Mouse (Mus musculus) limb, embryonic 15.5 days (tissue): ENCODE measurements around the gene Ppt2. TPM values are rescaled to one million over a fixed set of nuclear protein-coding genes. Genes with fewer than 3 reads are reported as not detected.
A peak's percentile ranks its signal among the peaks of the same experiment; 100 is the strongest.

ENCODE experiments used
- ATAC-seq: fragments of 200-750 bp; cut with Nextera tagmentation; 2 replicates; pipeline ENCODE4 v1.8.0; 2017; ENCODE audit warnings: low read depth, moderate TSS enrichment; ENCODE audit not compliant: insufficient number of reproducible peaks, low FRiP score, low TSS enrichment
- H3K27ac ChIP-seq: fragments of 300-500 bp; sonication (generic); 2 replicates; pipeline ENCODE4 v1.5.1; 2015; ENCODE audit warnings: moderate library complexity, mild to moderate bottlenecking, inconsistent platforms
- H3K27me3 ChIP-seq: fragments of 300-500 bp; sonication (generic); 2 replicates; pipeline ENCODE4 v1.6.1; 2015; ENCODE audit warnings: inconsistent platforms
- H3K36me3 ChIP-seq: fragments of 300-500 bp; sonication (generic); 2 replicates; pipeline ENCODE4 v1.6.1; 2015; ENCODE audit warnings: inconsistent platforms
- H3K4me1 ChIP-seq: fragments of 300-500 bp; sonication (generic); 2 replicates; pipeline ENCODE4 v1.6.1; 2015; ENCODE audit warnings: inconsistent platforms
- H3K4me2 ChIP-seq: fragments of 300-500 bp; sonication (generic); 2 replicates; pipeline ENCODE4 v1.6.1; 2015; ENCODE audit warnings: mild to moderate bottlenecking, inconsistent platforms
- H3K4me3 ChIP-seq: fragments of 300-500 bp; sonication (generic); 2 replicates; pipeline ENCODE4 v1.5.1; 2015; ENCODE audit warnings: mild to moderate bottlenecking, inconsistent platforms
- H3K9ac ChIP-seq: fragments of 300-500 bp; sonication (generic); 2 replicates; pipeline ENCODE4 v1.6.1; 2015; ENCODE audit warnings: inconsistent platforms
- H3K9me3 ChIP-seq: fragments of 300-500 bp; sonication (generic); 2 replicates; pipeline ENCODE4 v1.6.1; 2016; ENCODE audit warnings: inconsistent platforms
- WGBS: fragments of 180-500 bp; shearing (Covaris S2); methylation state at CpG from one replicate; pipeline ENCODE4 v1.1.7; 2015; 5-methylcytosine and 5-hydroxymethylcytosine counted together
- polyA plus RNA-seq: library from polyadenylated mRNA; unstranded; fragments of >200 nt; fragmentation: Nextera tagmentation; extraction: Ambion mirVana; gene quantifications from 2 replicates; pipeline ENCODE4 v1.2.1, GENCODE M21; 2015

The Ppt2 gene
- polyA plus RNA-seq, 1 experiment from 2014 or later: 26.8 TPM

GRCm38 (mm10) chr17:34589206-34589605, 39.1 kb downstream of the Ppt2 start:
- no peak for ATAC-seq
- Histone ChIP-seq H3K4me3 (no peak overlapping the region), H3K4me1 (peaks cover 59% of the 10 kb centered on the region), H3K9ac (no peak overlapping the region), H3K9me3 (no peaks in the 10 kb centered on the region), H3K27me3 (no peaks in the 10 kb centered on the region), H3K36me3 (no peaks in the 10 kb centered on the region), H3K27ac (no peak overlapping the region), H3K4me2 (peak overlapping the region; percentile 17; the same call in 1 of the 2 replicates)
- 34% methylated on average over 7 of the region's 7 CpGs for WGBS

DNA sequence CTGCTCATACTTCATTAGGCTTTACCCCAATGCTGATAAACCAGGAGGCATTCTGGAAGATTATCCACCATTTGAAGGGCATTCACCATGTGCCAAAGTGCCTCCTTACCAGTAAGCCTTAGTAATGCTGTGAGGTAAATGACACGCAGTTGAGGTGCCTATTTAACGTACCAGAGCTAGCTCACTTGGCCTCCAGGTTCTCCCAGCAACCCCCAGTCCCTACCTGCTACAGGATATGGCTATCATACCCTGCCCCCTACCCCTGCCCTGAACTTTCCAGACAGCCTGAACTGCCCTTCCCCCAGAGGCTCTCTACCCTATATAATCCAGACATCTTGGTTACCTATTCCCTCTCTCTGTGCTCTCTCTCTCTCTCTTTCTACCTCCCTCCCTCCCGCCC, 39.5 kb downstream of the Ppt2 start:
- peaks cover 55% of the 10 kb centered on the region for H3K4me1 ChIP-seq
- H3K27ac ChIP-seq: peak overlapping the region; percentile 35; the same call in 1 of the 2 replicates
- 68% methylated on average over 3 of the region's 3 CpGs for WGBS
- no peak overlapping the region for H3K9ac ChIP-seq
- H3K4me2 ChIP-seq: no peak overlapping the region
- no peaks in the 10 kb centered on the region for H3K27me3 ChIP-seq
- ATAC-seq: no peak
- no peak overlapping the region for H3K4me3 ChIP-seq
- no peaks in the 10 kb centered on the region for H3K9me3 ChIP-seq
- H3K36me3 ChIP-seq: no peaks in the 10 kb centered on the region

DNA sequence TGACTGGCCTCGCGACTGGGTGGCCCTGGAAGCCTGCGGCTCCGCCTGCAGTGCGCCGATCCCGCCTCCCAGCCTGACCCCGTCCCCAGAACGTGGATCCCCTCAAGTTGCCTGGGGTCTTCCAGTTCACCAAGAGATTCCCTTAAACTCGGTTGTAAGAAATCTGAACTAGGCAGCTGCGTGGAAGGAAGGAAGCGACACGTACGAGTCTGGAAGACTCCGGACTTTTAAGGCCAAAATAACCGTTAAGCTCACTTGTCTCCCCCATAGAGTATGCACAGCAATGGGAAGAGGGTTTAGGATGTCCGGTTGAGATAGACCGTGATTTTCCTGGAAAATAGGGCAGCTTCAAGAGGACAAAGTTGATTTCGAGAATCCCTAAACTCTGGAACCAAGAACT, 40.5 kb downstream of the Ppt2 start:
- ATAC-seq: no peak
- 5% methylated on average over 19 of the region's 19 CpGs for WGBS
- Histone ChIP-seq H3K27ac (peak overlapping the region; percentile 98), H3K27me3 (no peaks in the 10 kb centered on the region), H3K36me3 (no peaks in the 10 kb centered on the region), H3K4me2 (peak overlapping the region; percentile 93), H3K4me1 (peaks cover 53% of the 10 kb centered on the region), H3K9ac (peak overlapping the region; percentile 94), H3K4me3 (peak overlapping the region; percentile 86), H3K9me3 (no peaks in the 10 kb centered on the region)

DNA sequence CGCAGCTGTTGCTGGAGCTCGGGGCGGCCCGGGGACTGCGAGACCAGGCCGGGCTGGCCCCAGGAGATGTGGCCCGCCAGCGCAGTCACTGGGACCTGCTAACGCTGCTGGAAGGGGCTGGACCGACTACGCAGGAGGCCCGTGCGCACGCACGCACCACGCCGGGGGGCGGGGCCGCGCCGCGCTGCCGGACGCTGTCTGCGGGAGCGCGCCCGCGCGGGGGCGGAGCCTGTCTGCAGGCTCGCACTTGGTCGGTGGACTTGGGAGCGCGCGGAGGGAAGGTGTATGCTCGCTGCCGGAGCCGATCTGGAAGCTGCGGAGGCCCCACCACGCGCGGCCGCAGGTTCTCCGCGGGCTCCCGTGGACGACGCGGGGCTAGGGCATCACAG, 40.9 kb downstream of the Ppt2 start:
- Histone ChIP-seq H3K27ac (peak overlapping the region; percentile 98), H3K36me3 (no peaks in the 10 kb centered on the region), H3K4me3 (peak overlapping the region; percentile 86), H3K9me3 (no peaks in the 10 kb centered on the region), H3K9ac (peak overlapping the region; percentile 94), H3K4me2 (peak overlapping the region; percentile 93), H3K4me1 (peaks cover 53% of the 10 kb centered on the region), H3K27me3 (no peaks in the 10 kb centered on the region)
- peak; percentile 84 for ATAC-seq
- under 1% methylated on average over 46 of the region's 50 CpGs for WGBS

GRCm38 (mm10) chr17:34586796-34587422, 41.4 kb downstream of the Ppt2 start:
- Histone ChIP-seq H3K27ac (peak overlapping the region; percentile 98), H3K27me3 (no peaks in the 10 kb centered on the region), H3K4me3 (peak overlapping the region; percentile 86), H3K9me3 (no peaks in the 10 kb centered on the region), H3K9ac (peak overlapping the region; percentile 71), H3K36me3 (no peaks in the 10 kb centered on the region), H3K4me2 (peak overlapping the region; percentile 93), H3K4me1 (peaks cover 53% of the 10 kb centered on the region)
- ATAC-seq: peak; percentile 83
- under 1% methylated on average over 38 of the region's 38 CpGs for WGBS

DNA sequence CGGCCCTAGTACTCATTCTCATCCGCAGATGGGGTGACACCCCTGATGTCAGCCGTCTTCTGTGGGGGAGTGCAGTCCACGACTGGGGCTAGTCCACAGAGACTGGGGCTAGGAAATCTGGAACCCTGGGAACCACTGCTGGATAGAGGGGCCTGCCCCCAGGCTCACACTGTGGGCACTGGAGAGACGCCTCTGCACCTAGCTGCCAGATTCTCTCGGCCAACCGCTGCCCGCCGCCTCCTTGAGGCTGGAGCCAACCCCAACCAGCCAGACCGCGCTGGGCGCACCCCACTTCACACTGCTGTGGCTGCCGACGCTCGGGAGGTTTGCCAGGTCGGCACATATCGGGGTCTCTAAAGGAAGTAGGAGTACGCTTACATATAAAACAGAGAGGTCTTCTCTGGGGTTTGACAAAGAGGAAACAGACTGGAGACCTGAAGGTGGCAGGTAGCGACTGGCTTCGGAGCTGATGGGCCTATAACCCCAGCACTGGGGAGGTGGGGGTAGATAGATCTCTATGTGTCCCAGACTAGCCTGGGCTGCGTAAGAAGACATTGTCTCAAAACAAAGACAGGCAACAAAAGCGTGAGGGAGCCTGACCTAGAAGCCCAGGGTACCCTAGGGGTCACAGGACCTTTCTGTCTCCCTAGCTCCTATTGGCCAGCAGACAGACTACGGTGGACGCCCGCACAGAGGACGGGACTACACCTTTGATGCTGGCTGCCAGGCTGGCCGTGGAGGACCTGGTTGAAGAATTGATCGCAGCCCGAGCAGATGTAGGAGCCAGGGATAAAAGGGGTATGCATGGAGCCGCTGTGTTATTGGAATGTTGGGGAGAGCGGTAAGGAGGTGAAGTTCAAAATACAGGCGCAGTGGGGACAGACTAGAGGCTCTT, 42.2 kb downstream of the Ppt2 start:
- Histone ChIP-seq H3K27ac (peak overlapping the region; percentile 98), H3K9ac (peak overlapping the region; percentile 71), H3K4me3 (peak overlapping the region; percentile 86), H3K27me3 (no peaks in the 10 kb centered on the region), H3K9me3 (no peaks in the 10 kb centered on the region), H3K4me2 (peak overlapping the region; percentile 93), H3K36me3 (no peaks in the 10 kb centered on the region), H3K4me1 (peaks cover 47% of the 10 kb centered on the region)
- 27% methylated on average over 32 of the region's 32 CpGs for WGBS
- ATAC-seq: no peak

DNA sequence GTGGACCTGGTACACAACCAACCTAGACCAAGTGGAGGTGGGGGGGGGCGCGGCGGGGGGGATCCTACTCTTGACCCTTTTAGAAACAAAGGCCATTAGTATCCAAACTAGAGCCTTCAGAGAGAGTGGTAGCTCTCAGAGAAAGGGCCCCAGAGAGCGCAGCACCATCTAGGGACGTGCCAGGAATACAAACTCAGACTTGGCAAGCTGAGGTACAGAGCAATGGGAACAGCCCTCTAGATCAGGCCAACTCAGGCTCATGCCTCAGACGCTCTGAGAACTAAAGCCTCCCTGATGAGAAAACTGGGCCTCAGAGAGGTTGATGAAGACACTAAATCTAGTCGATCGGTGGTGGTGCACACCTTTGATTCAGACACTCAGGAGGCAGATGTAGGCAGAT, 43.2 kb downstream of the Ppt2 start:
- Histone ChIP-seq H3K36me3 (no peaks in the 10 kb centered on the region), H3K4me2 (no peak overlapping the region), H3K4me1 (peaks cover 38% of the 10 kb centered on the region), H3K27ac (no peak overlapping the region), H3K4me3 (no peak overlapping the region), H3K9ac (no peak overlapping the region), H3K27me3 (no peaks in the 10 kb centered on the region), H3K9me3 (no peaks in the 10 kb centered on the region)
- ATAC-seq: no peak
- 87% methylated on average over 8 of the region's 8 CpGs for WGBS

DNA sequence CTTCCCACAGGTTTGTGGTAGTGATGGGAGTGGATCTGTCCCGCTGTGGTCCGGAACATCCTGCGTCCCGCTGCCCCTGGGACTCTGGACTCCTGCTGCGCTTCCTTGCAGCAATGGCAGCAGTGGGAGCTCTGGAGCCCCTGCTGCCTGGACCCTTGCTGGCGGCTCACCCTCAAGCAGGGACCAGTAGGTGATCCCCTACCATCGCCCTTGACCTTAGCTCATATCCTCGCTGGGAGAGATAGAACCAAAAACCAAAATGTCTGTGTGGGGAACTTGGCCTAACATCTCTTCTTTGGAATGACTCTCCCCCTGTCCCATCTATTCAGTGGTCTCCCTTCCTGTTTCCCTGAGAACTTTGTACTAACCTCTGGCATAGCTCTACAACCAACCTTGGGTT, 44.5 kb downstream of the Ppt2 start:
- Histone ChIP-seq H3K9ac (no peak overlapping the region), H3K27ac (no peak overlapping the region), H3K4me2 (no peak overlapping the region), H3K4me3 (no peak overlapping the region), H3K9me3 (no peaks in the 10 kb centered on the region), H3K36me3 (no peaks in the 10 kb centered on the region), H3K4me1 (peaks cover 25% of the 10 kb centered on the region), H3K27me3 (no peaks in the 10 kb centered on the region)
- WGBS: 93% methylated on average over 8 of the region's 8 CpGs
- ATAC-seq: no peak

DNA sequence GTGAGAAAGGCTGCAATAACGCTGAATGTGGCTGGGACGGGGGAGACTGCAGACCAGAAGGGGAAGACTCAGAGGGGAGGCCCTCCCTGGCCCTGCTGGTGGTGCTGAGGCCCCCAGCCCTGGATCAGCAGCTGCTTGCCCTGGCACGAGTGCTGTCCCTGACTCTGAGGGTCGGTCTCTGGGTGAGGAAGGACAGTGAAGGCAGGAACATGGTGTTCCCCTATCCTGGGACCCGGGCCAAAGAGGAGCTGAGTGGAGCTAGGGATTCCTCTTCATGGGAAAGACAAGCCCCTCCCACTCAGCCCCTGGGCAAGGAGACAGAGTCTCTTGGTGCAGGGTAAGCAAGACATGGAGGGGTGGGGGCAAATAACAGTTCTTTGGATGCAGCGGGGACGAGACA, 44.9 kb downstream of the Ppt2 start:
- no peak for ATAC-seq
- Histone ChIP-seq H3K9ac (no peak overlapping the region), H3K9me3 (no peaks in the 10 kb centered on the region), H3K27ac (no peak overlapping the region), H3K4me2 (no peak overlapping the region), H3K27me3 (no peaks in the 10 kb centered on the region), H3K4me3 (no peak overlapping the region), H3K36me3 (no peaks in the 10 kb centered on the region), H3K4me1 (peaks cover 21% of the 10 kb centered on the region)
- WGBS: 59% methylated on average over 7 of the region's 7 CpGs

DNA sequence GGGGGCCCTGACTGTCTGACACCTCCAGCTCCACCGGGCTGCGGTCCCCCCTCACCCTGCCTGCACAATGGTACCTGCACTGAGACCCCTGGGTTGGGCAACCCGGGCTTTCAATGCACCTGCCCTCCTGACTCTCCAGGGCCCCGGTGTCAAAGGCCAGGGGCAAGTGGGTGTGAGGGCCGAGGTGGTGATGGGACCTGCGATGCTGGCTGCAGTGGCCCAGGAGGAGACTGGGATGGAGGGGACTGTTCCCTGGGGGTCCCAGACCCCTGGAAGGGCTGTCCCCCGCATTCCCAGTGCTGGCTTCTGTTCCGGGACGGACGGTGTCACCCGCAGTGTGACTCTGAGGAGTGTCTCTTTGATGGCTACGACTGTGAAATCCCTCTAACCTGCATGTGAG, 45.8 kb downstream of the Ppt2 start:
- WGBS: 80% methylated on average over 12 of the region's 12 CpGs
- H3K4me1 ChIP-seq: peaks cover 15% of the 10 kb centered on the region
- no peaks in the 10 kb centered on the region for H3K27me3 ChIP-seq
- H3K4me2 ChIP-seq: no peak overlapping the region
- H3K9ac ChIP-seq: no peak overlapping the region
- H3K27ac ChIP-seq: no peak overlapping the region
- ATAC-seq: no peak
- H3K4me3 ChIP-seq: no peak overlapping the region
- H3K9me3 ChIP-seq: no peaks in the 10 kb centered on the region
- no peaks in the 10 kb centered on the region for H3K36me3 ChIP-seq

DNA sequence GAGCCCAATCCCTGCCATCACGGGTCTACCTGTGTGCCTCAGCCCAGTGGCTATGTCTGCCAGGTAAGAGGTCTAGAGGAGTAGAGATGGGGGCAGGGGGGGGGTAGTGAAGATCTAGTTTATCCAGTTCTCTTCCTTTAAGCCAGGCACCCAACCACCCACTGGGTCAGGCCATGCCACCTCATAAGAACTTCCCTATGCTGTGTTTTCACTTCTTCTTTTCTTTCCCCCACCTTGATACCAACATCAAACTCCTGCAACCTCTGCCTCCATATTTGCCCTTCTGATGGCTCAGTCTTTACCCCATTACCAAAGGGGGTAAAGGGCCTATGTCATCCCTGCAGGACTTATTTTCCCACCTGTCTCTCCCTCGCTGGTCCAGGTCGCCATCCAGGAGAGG, 50.2 kb downstream of the Ppt2 start:
- Histone ChIP-seq H3K4me2 (no peak overlapping the region), H3K4me1 (peaks cover 6% of the 10 kb centered on the region; the same call in 1 of the 2 replicates), H3K36me3 (no peaks in the 10 kb centered on the region), H3K27ac (no peak overlapping the region), H3K27me3 (no peaks in the 10 kb centered on the region), H3K9me3 (no peaks in the 10 kb centered on the region), H3K4me3 (no peak overlapping the region), H3K9ac (no peak overlapping the region)
- no peak for ATAC-seq
- WGBS: 89% methylated on average over 3 of the region's 3 CpGs

DNA sequence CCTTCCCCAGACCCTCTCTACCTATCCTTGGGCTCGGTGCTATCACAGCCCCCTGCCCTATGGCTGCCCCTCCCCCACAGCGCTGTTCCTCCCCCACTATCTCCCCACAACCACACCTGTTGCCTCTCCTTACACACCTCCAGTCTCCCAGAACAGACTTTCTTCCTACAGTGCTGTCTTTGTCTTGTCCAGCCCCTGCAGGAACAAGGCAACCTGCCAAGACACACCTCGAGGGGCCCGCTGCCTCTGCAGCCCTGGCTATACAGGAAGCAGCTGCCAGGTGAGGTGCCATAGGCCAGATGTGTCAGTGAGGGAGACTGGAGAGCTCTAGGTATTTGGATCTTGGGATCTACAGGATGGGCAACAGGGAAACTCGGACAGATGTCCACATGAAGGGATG, 51.7 kb downstream of the Ppt2 start:
- Histone ChIP-seq H3K9ac (no peak overlapping the region), H3K36me3 (no peaks in the 10 kb centered on the region), H3K27ac (0 out of 2 replicates have a peak overlapping the region, but pooled peaks have one; percentile 0), H3K27me3 (no peaks in the 10 kb centered on the region), H3K4me2 (no peak overlapping the region), H3K4me1 (peaks cover 6% of the 10 kb centered on the region; the same call in 1 of the 2 replicates), H3K4me3 (no peak overlapping the region), H3K9me3 (no peaks in the 10 kb centered on the region)
- whole genome bisulfite sequencing: 46% methylated on average over 5 of the region's 5 CpGs
- ATAC-seq: no peak
